Mouse (Mus musculus): Measurements from ENCODE around the gene Plxnd1. TPM values are rescaled to one million over a fixed set of nuclear protein-coding genes. Genes with fewer than 3 reads are reported as not detected.

The Plxnd1 gene
- polyA plus RNA-seq, 1 experiment = 0.11 TPM

- Histone ChIP-seq H3K27me3 (ENCODE audit: control insufficient read depth) (peaks cover 42% of the 10 kb centered on the region), H3K9me3 (ENCODE audit: control insufficient read depth, low read length) (peaks cover 5% of the 10 kb centered on the region; the same call in 1 of the 2 replicates), H3K36me3 (ENCODE audit: control insufficient read depth) (no peaks in the 10 kb centered on the region), H3K4me1 (ENCODE audit: control insufficient read depth) (peaks cover 11% of the 10 kb centered on the region), H3K4me3 (replicated peaks) (no peak overlapping the region)
- TF ChIP-seq TAL1 (IDR thresholded peaks at IDR 0.05; ENCODE audit: low read length) (no peak), GATA1 (IDR thresholded peaks at IDR 0.05; ENCODE audit: low read length) (no peak)
Measured at GRCm38 (mm10) chr6:115989032-115989431, 5.8 kb downstream of the Plxnd1 start.

DNA sequence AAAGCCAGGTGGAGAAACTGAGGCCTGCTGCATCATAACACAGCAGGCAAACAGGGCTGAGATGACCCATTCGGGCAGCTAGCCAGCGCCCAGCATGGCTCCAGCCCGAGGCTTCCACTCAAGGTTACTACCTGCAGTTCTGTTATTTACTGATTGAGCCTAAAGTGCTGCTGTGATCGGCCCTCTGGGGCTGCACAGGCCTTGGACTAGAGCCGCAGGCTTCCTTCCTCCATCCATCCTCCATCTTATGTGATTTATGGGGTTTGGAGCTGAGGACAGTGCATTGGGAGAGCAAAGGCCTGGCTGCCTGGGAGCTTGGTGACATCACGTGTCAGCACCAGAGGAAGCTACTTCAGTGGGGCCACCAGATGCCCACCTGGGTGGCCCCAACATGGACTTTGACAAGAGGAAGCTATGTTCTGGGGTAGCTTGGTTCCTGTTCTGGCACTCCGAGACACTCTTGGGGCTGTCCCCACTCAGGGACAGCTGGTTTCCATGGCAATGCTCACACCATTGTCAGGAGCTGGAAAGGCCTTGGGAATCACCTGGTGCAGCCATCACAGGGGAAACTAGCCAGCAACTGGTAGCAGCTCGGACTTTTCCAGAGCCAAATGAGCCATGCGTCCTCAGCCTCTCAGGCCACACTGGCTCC lies 7.6 kb downstream of the Plxnd1 start:
- Histone ChIP-seq H3K27me3 (ENCODE audit: control insufficient read depth) (peaks cover 24% of the 10 kb centered on the region), H3K4me1 (ENCODE audit: control insufficient read depth) (no peaks in the 10 kb centered on the region; the same call in 1 of the 2 replicates), H3K36me3 (ENCODE audit: control insufficient read depth) (no peaks in the 10 kb centered on the region), H3K9me3 (ENCODE audit: control insufficient read depth, low read length) (no peaks in the 10 kb centered on the region), H3K4me3 (replicated peaks) (no peak overlapping the region)
- no peak for TF ChIP-seq TAL1 (IDR thresholded peaks at IDR 0.05; ENCODE audit: low read length)

DNA sequence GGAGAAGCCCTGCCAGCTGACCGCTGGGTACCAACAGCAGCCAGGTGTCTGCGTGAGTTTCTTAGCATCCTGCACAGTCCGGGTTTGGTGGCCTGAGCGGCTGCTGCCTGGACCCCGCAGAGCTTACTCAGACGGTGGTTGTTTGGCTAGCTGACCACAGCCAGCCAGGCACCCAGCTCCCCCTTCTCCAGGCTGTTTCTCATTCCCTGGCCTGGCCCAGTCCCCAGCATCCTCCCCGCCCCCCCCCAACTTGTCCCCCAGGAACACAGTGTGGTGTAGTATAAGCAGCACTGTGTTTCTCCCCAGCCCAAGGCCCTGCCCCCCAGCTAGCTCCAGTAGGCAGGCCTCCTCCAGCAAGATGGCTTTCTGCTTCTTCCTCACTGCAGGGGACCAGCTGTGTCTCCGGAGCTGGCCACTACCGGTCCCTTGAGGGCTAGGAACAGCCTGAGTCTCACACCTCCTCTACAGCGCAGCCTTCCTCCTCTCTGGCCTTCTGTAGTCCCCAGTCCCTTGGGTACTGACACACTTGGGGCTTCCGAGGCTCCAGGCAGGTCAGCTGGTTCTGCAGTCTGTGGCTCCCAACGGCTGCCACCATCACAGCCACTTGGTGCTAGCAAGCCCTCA lies 8.2 kb downstream of the Plxnd1 start:
- no peaks in the 10 kb centered on the region for H3K36me3 ChIP-seq (ENCODE audit: control insufficient read depth)
- H3K4me3 ChIP-seq (replicated peaks) = no peak overlapping the region
- TF ChIP-seq GATA1 (IDR thresholded peaks at IDR 0.05; ENCODE audit: low read length) = no peak
- TF ChIP-seq TAL1 (IDR thresholded peaks at IDR 0.05; ENCODE audit: low read length) = no peak
- H3K4me1 ChIP-seq (ENCODE audit: control insufficient read depth) = no peaks in the 10 kb centered on the region
- no peaks in the 10 kb centered on the region for H3K9me3 ChIP-seq (ENCODE audit: control insufficient read depth, low read length)
- peaks cover 17% of the 10 kb centered on the region for H3K27me3 ChIP-seq (ENCODE audit: control insufficient read depth)

GRCm38 (mm10) chr6:115985622-115986021 lies 9.2 kb downstream of the Plxnd1 start:
- Histone ChIP-seq H3K9me3 (ENCODE audit: control insufficient read depth, low read length) (no peaks in the 10 kb centered on the region), H3K4me1 (ENCODE audit: control insufficient read depth) (no peaks in the 10 kb centered on the region), H3K4me3 (replicated peaks) (no peak overlapping the region), H3K27me3 (ENCODE audit: control insufficient read depth) (peaks cover 8% of the 10 kb centered on the region), H3K36me3 (ENCODE audit: control insufficient read depth) (no peaks in the 10 kb centered on the region)
- TF ChIP-seq TAL1 (IDR thresholded peaks at IDR 0.05; ENCODE audit: low read length) (no peak), GATA1 (IDR thresholded peaks at IDR 0.05; ENCODE audit: low read length) (no peak)

- Histone ChIP-seq H3K27me3 (ENCODE audit: control insufficient read depth) (0 out of 2 replicates have a peak, but pooled peaks cover 3% of the 10 kb centered on the region), H3K36me3 (ENCODE audit: control insufficient read depth) (no peaks in the 10 kb centered on the region), H3K4me1 (ENCODE audit: control insufficient read depth) (no peaks in the 10 kb centered on the region), H3K9me3 (ENCODE audit: control insufficient read depth, low read length) (no peaks in the 10 kb centered on the region), H3K4me3 (replicated peaks) (no peak overlapping the region)
- TF ChIP-seq TAL1 (IDR thresholded peaks at IDR 0.05; ENCODE audit: low read length) (no peak), GATA1 (IDR thresholded peaks at IDR 0.05; ENCODE audit: low read length) (no peak)
Measured at GRCm38 (mm10) chr6:115984580-115984979, 10.2 kb downstream of the Plxnd1 start.

DNA sequence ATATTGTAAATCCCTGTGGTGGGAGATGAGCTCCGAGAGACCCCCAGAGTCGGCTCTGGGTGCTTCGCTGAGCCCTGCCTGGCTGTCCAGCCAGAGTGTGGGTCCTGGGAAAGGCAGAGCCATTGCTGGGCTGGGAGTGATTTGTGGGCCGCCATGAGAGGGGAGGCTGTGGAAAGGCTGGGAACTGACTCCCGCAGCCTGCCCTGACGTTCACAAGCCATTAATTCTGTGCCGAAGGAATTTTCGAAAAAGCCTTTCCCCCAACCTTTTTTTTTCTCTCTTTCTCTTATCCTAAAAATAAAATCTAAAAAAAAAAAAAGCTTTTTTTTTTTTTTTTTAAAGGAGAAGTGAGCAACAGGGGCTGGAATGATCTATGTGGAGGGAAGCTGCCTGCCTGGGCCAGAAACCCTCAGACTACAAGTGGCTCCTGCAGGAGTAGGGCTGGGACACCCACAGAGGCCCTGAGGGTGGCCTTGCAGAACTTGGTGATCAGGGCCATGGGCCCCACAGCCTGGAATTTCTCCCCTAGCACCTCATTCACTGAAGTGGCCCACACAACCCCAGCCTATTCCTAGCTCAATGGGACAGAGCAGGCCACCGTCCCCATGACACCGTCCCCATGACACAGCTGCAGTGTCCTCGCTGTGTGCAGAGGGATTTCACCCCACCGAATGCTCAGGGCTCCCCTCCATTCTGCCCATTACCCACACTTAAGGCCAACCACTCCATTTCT lies 11.3 kb downstream of the Plxnd1 start:
- Histone ChIP-seq H3K27me3 (ENCODE audit: control insufficient read depth) (no peaks in the 10 kb centered on the region), H3K9me3 (ENCODE audit: control insufficient read depth, low read length) (no peaks in the 10 kb centered on the region), H3K4me1 (ENCODE audit: control insufficient read depth) (no peaks in the 10 kb centered on the region), H3K36me3 (ENCODE audit: control insufficient read depth) (no peaks in the 10 kb centered on the region), H3K4me3 (replicated peaks) (no peak overlapping the region)
- no peak for TF ChIP-seq GATA1 (IDR thresholded peaks at IDR 0.05; ENCODE audit: low read length)

DNA sequence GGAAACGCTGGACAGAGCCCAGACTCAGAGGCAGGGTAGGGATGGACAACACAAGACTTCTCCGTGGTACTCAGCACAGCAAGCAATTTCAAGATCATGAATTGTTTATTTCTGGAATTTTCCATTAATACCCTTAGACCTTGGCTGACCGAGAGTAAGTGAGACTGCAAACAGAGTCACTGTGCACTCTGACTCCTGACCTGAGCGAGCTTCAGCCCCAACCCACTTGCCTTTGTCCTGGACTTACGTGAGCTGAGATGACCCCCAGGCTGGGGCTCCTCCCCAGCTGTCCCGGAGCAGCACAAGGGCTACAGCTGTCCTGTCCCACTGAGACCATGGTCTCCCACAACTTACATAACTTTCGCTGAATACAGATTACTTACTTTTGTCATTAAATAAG lies 11.9 kb downstream of the Plxnd1 start:
- Histone ChIP-seq H3K27me3 (ENCODE audit: control insufficient read depth) (no peaks in the 10 kb centered on the region), H3K9me3 (ENCODE audit: control insufficient read depth, low read length) (no peaks in the 10 kb centered on the region), H3K36me3 (ENCODE audit: control insufficient read depth) (no peaks in the 10 kb centered on the region), H3K4me1 (ENCODE audit: control insufficient read depth) (no peaks in the 10 kb centered on the region), H3K4me3 (replicated peaks) (no peak overlapping the region)
- TF ChIP-seq TAL1 (IDR thresholded peaks at IDR 0.05; ENCODE audit: low read length) (no peak), GATA1 (IDR thresholded peaks at IDR 0.05; ENCODE audit: low read length) (no peak)

- TF ChIP-seq TAL1 (IDR thresholded peaks at IDR 0.05; ENCODE audit: low read length) (no peak), GATA1 (IDR thresholded peaks at IDR 0.05; ENCODE audit: low read length) (no peak)
- Histone ChIP-seq H3K27me3 (ENCODE audit: control insufficient read depth) (no peaks in the 10 kb centered on the region), H3K9me3 (ENCODE audit: control insufficient read depth, low read length) (no peaks in the 10 kb centered on the region)
Measured at GRCm38 (mm10) chr6:115978596-115978995, 16.2 kb downstream of the Plxnd1 start.

DNA sequence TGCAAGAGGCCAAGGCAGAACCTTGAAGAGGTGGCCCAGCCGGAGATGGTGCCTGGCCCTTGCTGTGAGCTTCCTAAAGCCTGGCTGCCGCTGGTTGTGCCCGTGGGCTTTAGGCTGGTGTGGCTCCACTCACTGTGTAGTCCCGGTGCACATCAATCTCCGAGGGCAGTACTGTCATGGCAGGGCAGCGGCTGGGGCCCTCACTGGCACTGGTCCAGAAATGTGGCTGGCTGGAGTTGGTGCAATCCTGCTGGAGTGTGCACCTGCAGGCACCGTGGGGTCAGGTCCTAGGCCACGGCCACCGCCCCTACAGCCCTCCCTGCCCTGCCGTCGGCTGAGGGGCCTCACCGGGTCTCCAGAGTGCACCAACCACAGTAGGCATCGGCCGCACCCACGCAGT lies 17.0 kb downstream of the Plxnd1 start:
- H3K4me3 ChIP-seq (replicated peaks) = no peak overlapping the region
- no peak for TF ChIP-seq TAL1 (IDR thresholded peaks at IDR 0.05; ENCODE audit: low read length)
- TF ChIP-seq GATA1 (IDR thresholded peaks at IDR 0.05; ENCODE audit: low read length) = no peak
- H3K4me1 ChIP-seq (ENCODE audit: control insufficient read depth) = no peaks in the 10 kb centered on the region
- no peaks in the 10 kb centered on the region for H3K36me3 ChIP-seq (ENCODE audit: control insufficient read depth)
- no peaks in the 10 kb centered on the region for H3K27me3 ChIP-seq (ENCODE audit: control insufficient read depth)
- no peaks in the 10 kb centered on the region for H3K9me3 ChIP-seq (ENCODE audit: control insufficient read depth, low read length)

More at GRCm38 (mm10) chr6:115978596-115978995, 16.2 kb downstream of the Plxnd1 start:
- H3K4me3 ChIP-seq (replicated peaks) = no peak overlapping the region
- no peaks in the 10 kb centered on the region for H3K36me3 ChIP-seq (ENCODE audit: control insufficient read depth)
- H3K4me1 ChIP-seq (ENCODE audit: control insufficient read depth) = no peaks in the 10 kb centered on the region
